Mouse (Mus musculus): ENCODE results near the gene Tent4a.

DNA sequence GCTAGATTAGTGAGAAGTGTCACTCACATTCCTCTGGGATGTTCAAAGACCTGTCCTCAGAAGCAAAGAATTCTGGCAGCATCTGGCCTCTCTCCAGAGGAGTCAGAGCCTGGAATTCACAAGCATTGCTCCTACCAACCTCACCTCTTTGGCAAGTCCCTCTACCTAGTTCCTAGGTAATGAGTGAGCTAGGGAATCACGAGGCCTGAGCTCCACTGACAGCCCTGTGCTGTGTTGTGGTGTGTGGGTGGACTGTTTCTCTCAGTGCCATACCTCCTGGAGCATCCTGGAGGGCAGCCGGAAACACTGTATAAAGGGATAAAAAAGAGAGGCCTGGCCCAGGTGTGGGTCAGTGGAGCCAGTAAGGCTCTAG, 10.3 kb downstream of the Tent4a start:
- no peak for TF ChIP-seq FLI1 (IDR thresholded peaks at IDR 0.05; ENCODE audit: low read length)
- no peak for TF ChIP-seq GATA1 (IDR thresholded peaks at IDR 0.05; ENCODE audit: borderline replicate concordance, low read length)
